Mouse (Mus musculus): ENCODE measurements around the gene Pycr2. TPM values are rescaled to one million over a fixed set of nuclear protein-coding genes. Genes with fewer than 3 reads are reported as not detected.

Pycr2 gene
- total RNA-seq (2023): 11.2 and 13.5 TPM in 2 replicates

DNA sequence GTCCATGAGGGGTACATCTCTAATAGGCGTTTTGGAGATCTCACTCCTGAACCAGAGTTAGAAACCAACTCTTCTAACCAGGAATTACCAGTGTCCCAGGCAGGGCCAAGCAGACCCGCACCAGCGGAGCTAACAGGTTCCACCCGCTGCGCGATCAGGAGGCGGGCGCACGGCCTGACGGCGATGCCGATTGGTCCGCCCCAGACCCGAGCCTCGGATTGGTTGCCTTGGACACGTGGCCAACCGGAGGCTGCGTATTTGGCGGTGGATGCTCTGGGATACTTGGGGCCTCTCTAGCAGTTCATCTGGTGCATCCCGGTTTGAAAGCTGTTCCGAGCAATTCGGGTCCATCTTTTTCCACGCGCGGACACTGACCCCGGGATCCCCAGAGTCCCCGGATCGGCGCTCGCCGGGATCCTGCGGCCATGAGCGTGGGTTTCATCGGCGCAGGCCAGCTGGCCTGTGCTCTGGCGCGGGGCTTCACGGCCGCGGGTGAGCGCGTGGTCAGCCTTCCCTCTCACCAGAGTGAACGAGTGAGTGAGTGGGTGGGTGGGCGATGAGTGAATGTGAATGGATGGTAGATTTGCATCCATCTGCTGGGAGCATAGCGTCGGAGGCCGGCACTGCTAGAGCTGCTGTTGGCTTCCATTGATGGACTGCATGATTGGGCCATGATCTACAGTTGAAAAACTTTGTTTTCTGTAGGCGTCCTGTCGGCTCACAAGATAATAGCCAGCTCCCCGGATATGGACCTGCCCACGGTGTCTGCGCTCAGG is at the start of gene Pycr2:
Gene Pycr2 (plus strand): TSS at position 255 of the 776 bp plus-strand sequence.

GRCm38 (mm10) chr1:180892808-180893207 is 11.3 kb upstream of the Pycr2 start, which contains the start of gene Lefty2:
Gene Lefty2 (plus strand): TSS chr1:180893108.

GRCm38 (mm10) chr1:180934467-180935419 is 30.6 kb downstream of the Pycr2 start, which contains the start of gene Lefty1:
Gene Lefty1 (plus strand): TSS chr1:180935022.

DNA sequence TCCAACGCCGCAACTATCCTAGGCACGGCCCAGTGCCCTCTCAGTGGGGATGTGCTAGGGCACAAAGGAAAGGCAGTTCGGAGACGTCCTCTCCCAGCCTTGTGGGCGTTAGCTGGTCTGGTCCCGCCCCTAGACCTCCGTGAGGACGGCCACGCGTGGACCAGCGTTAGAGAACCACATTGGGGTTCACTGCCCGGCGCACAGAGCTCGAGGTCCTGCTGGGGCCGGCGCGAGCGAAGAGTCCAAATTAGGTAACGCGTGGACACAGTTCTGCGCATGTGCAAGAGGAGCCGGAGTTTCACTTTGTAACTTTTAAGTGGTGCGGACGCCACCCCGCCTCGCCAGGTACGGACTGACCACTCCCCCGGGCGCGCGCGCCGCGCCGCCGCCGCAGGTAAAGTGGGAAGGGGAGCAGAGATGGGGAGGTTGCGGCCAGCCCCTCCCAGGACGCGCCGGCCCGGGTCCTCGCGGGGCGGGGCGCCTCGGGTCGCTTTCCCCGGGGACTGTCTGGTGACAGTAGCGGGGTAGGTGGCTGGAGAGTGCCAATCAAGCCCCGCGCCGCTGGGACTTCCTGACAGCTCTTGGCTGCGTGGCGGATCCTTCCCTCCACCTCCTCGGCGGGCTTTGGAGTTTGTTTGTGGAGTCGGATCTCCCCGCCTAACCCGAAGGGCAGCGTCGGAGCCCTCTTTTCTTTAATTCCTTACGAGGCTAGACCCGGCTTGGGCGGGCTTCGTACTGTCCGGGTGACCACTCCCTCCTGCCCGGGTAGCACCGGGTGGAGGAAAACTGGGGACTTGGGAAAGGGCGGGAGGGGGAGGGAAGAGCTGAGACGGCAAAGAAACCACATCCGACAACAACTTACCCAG is 38.3 kb downstream of the Pycr2 start, which contains the start of gene Tmem63a:
Gene Tmem63a (plus strand): TSS at position 179 of the 866 bp plus-strand sequence.

Other genes with a start within 250 kb of the Pycr2 start
- gene Mixl1, start 207.3 kb upstream of the Pycr2 start, total RNA-seq (2023): not detected in 2 replicates
- gene Acbd3, start 178.2 kb upstream of the Pycr2 start, total RNA-seq (2023): 33.0 and 39.6 TPM in 2 replicates
- gene H3f3a, start 90.3 kb upstream of the Pycr2 start, total RNA-seq (2023): 1,080 and 1,609 TPM in 2 replicates
- 81.2 and 122 TPM in 2 replicates for gene Sde2, start 53.2 kb upstream of the Pycr2 start, total RNA-seq (2023)
- gene Lefty2, start 11.2 kb upstream of the Pycr2 start, total RNA-seq (2023): not detected in 2 replicates
- gene Lefty1, start 30.7 kb downstream of the Pycr2 start, total RNA-seq (2023): not detected in 2 replicates
- 80.0 and 87.9 TPM in 2 replicates for gene Tmem63a, start 38.1 kb downstream of the Pycr2 start, total RNA-seq (2023)
- gene Ephx1, start 116.6 kb downstream of the Pycr2 start, total RNA-seq (2023): 0.44 and 0.52 TPM in 2 replicates
- gene 9130409I23Rik, start 146.9 kb downstream of the Pycr2 start, total RNA-seq (2023): not detected in 2 replicates
- 6.7 and 9.4 TPM in 2 replicates for gene Nvl, start 239.9 kb downstream of the Pycr2 start, total RNA-seq (2023)
- gene Cnih4, start 240.4 kb downstream of the Pycr2 start, total RNA-seq (2023): 28.2 and 41.0 TPM in 2 replicates